Mouse (Mus musculus) liver, adult 2 months (tissue): ENCODE measurements at regions not wholly inside any gene's neighbourhood (a gene's known extent, or its start where the extent isn't known, plus 50 kb on each side); places are given as distances from the start of the nearest gene placed in this dataset.

Experiments used
- CTCF ChIP-seq: fragments of 200-500 bp; IDR thresholded peaks from 2 replicates; pipeline ENCODE4 v1.5.1; 2011; ENCODE audit warnings: low read depth, low read length, control low read depth
- POLR2A ChIP-seq: fragments of 200-500 bp; IDR thresholded peaks from 2 replicates; pipeline ENCODE4 v1.6.1; 2011; ENCODE audit warnings: low read length, control low read depth; ENCODE audit not compliant: insufficient read depth; ENCODE audit errors: extremely low read depth

DNA sequence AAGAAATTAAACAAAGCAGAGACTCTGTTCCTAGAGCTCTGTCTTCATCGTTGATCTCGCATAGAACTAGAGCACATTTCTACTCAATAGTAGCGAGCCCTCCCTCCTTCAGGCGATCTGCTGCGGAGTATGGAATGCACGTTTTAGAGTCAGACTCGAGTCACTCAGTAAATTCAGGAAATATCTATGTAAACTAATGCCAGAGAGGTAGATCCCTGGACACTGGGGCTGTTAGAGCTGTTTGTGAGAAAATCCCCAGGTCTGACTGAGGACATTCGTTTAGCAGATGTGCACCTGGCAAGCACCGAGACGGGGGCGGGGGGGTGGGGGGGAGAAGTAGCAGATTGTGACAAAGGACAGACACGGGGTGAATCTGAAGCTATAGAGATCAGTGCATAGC is 226.0 kb upstream of the Dkk2 start:
- no peak for TF ChIP-seq CTCF
- no peak for TF ChIP-seq POLR2A
